Mouse (Mus musculus) small intestine, adult 2 months (tissue): ENCODE data around the gene Rims1. TPM values are rescaled to one million over a fixed set of nuclear protein-coding genes. Genes with fewer than 3 reads are reported as not detected.

Source experiments
- H3K27ac ChIP-seq: fragments of 200-500 bp; 2 replicates; pipeline ENCODE4 v1.5.1; 2012; ENCODE audit warnings: low read depth, low read length, control low read depth, inconsistent platforms; ENCODE audit not compliant: insufficient read depth
- H3K27me3 ChIP-seq: fragments of 200-500 bp; 2 replicates; pipeline ENCODE4 v1.6.1; 2012; ENCODE audit warnings: mild to moderate bottlenecking, moderate library complexity, low read length, inconsistent platforms; ENCODE audit not compliant: control insufficient read depth, insufficient read depth
- H3K36me3 ChIP-seq: fragments of 200-500 bp; 2 replicates; pipeline ENCODE4 v1.6.1; 2012; ENCODE audit warnings: mild to moderate bottlenecking, low read length, control low read depth, inconsistent platforms; ENCODE audit not compliant: control insufficient read depth, insufficient read depth
- H3K4me1 ChIP-seq: fragments of 200-500 bp; 2 replicates; pipeline ENCODE4 v1.6.1; 2012; ENCODE audit warnings: low read length, inconsistent platforms, mixed read lengths; ENCODE audit not compliant: control insufficient read depth, insufficient read depth, insufficient read length
- H3K4me3 ChIP-seq: fragments of 200-500 bp; 2 replicates; pipeline ENCODE4 v1.5.1; 2012; ENCODE audit warnings: low read depth, mild to moderate bottlenecking, control low read depth, inconsistent platforms, low read length, moderate library complexity
- CTCF ChIP-seq: fragments of 200-500 bp; IDR thresholded peaks from 2 replicates; pipeline ENCODE4 v1.5.1; 2012; ENCODE audit warnings: low read depth, mild to moderate bottlenecking, control low read depth, inconsistent platforms, low read length, moderate library complexity, mixed read lengths; ENCODE audit not compliant: insufficient replicate concordance, insufficient read length; ENCODE audit errors: extremely low read depth
- POLR2A ChIP-seq: fragments of 200-500 bp; IDR thresholded peaks from 2 replicates; pipeline ENCODE4 v1.6.1; 2012; ENCODE audit warnings: low read depth, mild to moderate bottlenecking, control low read depth, inconsistent platforms, low read length, moderate library complexity
- WGBS: fragments of 180-500 bp; shearing (Covaris S2); methylation state at CpG from one replicate; pipeline ENCODE4 v1.1.7; 2018; 5-methylcytosine and 5-hydroxymethylcytosine counted together
- polyA plus RNA-seq: library from polyadenylated mRNA; depleted of rRNA; stranded (reverse); fragments of >200 nt; gene quantifications from 2 replicates; pipeline ENCODE4 v1.2.3, GENCODE M21; 2012

The Rims1 gene
- polyA plus RNA-seq, 1 experiment = 0.68 TPM

GRCm38 (mm10) chr1:22258356-22258755, 547.4 kb downstream of the Rims1 start:
- H3K36me3 ChIP-seq = no peaks in the 10 kb centered on the region
- H3K27me3 ChIP-seq = no peaks in the 10 kb centered on the region
- no peak for TF ChIP-seq POLR2A
- no peak for TF ChIP-seq CTCF
- 66% methylated on average over 4 of the region's 4 CpGs for WGBS
- no peak overlapping the region for H3K27ac ChIP-seq
- H3K4me1 ChIP-seq = no peaks in the 10 kb centered on the region
- no peak overlapping the region for H3K4me3 ChIP-seq

- Histone ChIP-seq H3K4me3 (no peak overlapping the region), H3K27me3 (no peaks in the 10 kb centered on the region), H3K4me1 (no peaks in the 10 kb centered on the region), H3K27ac (no peak overlapping the region), H3K36me3 (no peaks in the 10 kb centered on the region)
- WGBS = 79% methylated on average over 2 of the region's 2 CpGs
- TF ChIP-seq POLR2A (no peak), CTCF (no peak)
Measured at GRCm38 (mm10) chr1:22254278-22254677, 551.5 kb downstream of the Rims1 start.

GRCm38 (mm10) chr1:22252873-22253272, 552.9 kb downstream of the Rims1 start:
- H3K4me3 ChIP-seq = no peak overlapping the region
- no peak for TF ChIP-seq CTCF
- no peak for TF ChIP-seq POLR2A
- no peaks in the 10 kb centered on the region for H3K36me3 ChIP-seq
- no peak overlapping the region for H3K27ac ChIP-seq
- no peaks in the 10 kb centered on the region for H3K4me1 ChIP-seq
- H3K27me3 ChIP-seq = no peaks in the 10 kb centered on the region

- Histone ChIP-seq H3K36me3 (no peaks in the 10 kb centered on the region), H3K4me3 (no peak overlapping the region), H3K27ac (no peak overlapping the region), H3K27me3 (no peaks in the 10 kb centered on the region), H3K4me1 (no peaks in the 10 kb centered on the region)
- TF ChIP-seq CTCF = no peak
Measured at GRCm38 (mm10) chr1:22248898-22249386, 556.9 kb downstream of the Rims1 start.

- Histone ChIP-seq H3K27ac (no peak overlapping the region), H3K4me1 (no peaks in the 10 kb centered on the region), H3K27me3 (no peaks in the 10 kb centered on the region), H3K36me3 (no peaks in the 10 kb centered on the region), H3K4me3 (no peak overlapping the region)
- WGBS = 90% methylated on average over 2 of the region's 2 CpGs
- TF ChIP-seq CTCF (no peak), POLR2A (no peak)
Measured at GRCm38 (mm10) chr1:22245748-22246147, 560.0 kb downstream of the Rims1 start.
